Mouse (Mus musculus): Measurements from ENCODE around the gene Pold2. TPM values are rescaled to one million over a fixed set of nuclear protein-coding genes. Genes with fewer than 3 reads are reported as not detected.

The Pold2 gene
- polyA plus RNA-seq, 1 experiment: 101 TPM

Other genes starting within 250 kb of the Pold2 start
- gene Mrps24, start 162.6 kb downstream of the Pold2 start, polyA plus RNA-seq (2012; rRNA removed): 101 and 114 TPM in 2 replicates
- gene Urgcp, start 115.9 kb downstream of the Pold2 start, polyA plus RNA-seq (2012; rRNA removed): 22.0 and 22.4 TPM in 2 replicates
- gene Dbnl, start 89.8 kb downstream of the Pold2 start, polyA plus RNA-seq (2012; rRNA removed): 53.0 and 63.6 TPM in 2 replicates
- 8.0 and 11.2 TPM in 2 replicates for gene Pgam2, start 74.6 kb downstream of the Pold2 start, polyA plus RNA-seq (2012; rRNA removed)
- gene Polm, start 40.3 kb downstream of the Pold2 start, polyA plus RNA-seq (2012; rRNA removed): 21.6 and 22.7 TPM in 2 replicates
- 73.9 and 92.9 TPM in 2 replicates for gene Aebp1, start 16.3 kb downstream of the Pold2 start, polyA plus RNA-seq (2012; rRNA removed)
- gene Myl7, start 20.5 kb upstream of the Pold2 start, polyA plus RNA-seq (2012; rRNA removed): 0.61 and 0.92 TPM in 2 replicates
- 2.1 and 2.4 TPM in 2 replicates for gene Gck, start 71.8 kb upstream of the Pold2 start, polyA plus RNA-seq (2012; rRNA removed)
- gene Ykt6, start 77.4 kb upstream of the Pold2 start, polyA plus RNA-seq (2012; rRNA removed): 76.3 and 87.6 TPM in 2 replicates
- gene Camk2b, start 188.1 kb upstream of the Pold2 start, polyA plus RNA-seq (2012; rRNA removed): 1.2 and 68.6 TPM in 2 replicates

All from gonadal fat pad, adult 2 months (tissue).